Mouse (Mus musculus) right cerebral cortex, adult 2 months (tissue): ENCODE measurements at regions not wholly inside any gene's neighbourhood (a gene's known extent, or its start where the extent isn't known, plus 50 kb on each side); places are given as distances from the start of the nearest gene placed in this dataset.

Source experiments
- DNase-seq, 2 experiments: peaks; one replicate each; pipeline ENCODE4 v3.0.0; 2021 to 2022; ENCODE audit warnings: low spot score in 2 of 2

DNA sequence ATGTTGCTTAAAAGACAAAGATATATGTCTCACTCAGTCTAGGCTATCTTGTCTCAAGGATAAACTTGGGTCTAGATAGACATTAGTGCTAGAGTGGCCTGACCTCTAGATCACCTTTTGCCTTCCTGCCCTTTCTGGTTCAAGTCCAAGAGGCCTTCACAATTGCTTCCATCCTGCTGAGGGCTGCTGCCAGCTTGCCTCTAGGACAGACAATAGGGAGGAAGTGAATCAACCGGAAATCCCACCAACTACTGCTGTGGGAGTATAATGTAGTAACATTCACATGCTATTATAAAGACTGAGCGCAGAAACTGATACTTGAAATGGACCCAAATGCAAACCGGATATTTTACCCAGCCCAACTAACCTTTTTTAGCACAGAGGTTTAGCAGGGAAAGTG is 239.4 kb upstream of the Epha4 start:
- no peak for DNase-seq

- no peak for DNase-seq
Measured at GRCm38 (mm10) chr1:77748483-77749465, 233.9 kb upstream of the Epha4 start.

GRCm38 (mm10) chr1:77732099-77732498 is 217.2 kb upstream of the Epha4 start:
- no peak for DNase-seq

DNA sequence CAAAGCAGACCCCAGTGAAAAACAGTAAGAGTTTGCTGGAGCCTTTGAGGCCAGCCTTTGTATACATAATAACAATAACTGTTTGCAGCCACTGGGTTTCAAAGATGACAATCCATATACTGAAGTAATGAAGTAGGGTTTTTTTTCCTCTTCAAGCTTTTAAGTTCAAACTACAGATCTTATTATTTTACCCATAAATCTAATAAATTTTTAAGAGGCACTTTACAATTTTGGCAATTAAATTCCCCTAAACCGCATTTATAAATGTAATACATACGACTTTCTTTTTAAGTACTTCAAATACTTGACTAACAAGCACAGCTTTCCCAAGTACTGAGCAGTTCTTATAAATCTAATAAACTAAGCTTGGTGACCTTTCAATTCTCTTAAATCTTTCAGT is 212.7 kb upstream of the Epha4 start:
- DNase-seq: no peak

DNA sequence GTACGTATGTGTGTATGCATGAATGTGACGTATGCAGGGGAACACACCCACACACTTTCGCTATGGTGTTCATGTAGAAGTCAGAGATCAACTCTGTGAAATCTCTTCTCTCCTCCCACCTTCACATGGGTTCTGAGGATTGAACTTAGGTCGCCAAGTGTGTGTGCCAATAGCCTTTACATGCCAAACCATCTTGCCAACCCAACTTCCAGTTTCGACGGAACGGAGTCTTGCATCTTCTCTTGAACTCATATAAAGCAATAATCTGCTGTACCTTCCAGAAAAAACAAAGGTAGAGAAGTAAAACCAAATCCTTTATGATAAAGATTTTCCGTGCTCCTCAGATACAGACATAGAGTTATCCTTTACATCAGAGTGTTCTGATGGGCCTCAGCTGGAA is 208.4 kb upstream of the Epha4 start:
- DNase-seq: no peak

GRCm38 (mm10) chr1:77720859-77721258 is 206.0 kb upstream of the Epha4 start:
- no peak for DNase-seq

DNA sequence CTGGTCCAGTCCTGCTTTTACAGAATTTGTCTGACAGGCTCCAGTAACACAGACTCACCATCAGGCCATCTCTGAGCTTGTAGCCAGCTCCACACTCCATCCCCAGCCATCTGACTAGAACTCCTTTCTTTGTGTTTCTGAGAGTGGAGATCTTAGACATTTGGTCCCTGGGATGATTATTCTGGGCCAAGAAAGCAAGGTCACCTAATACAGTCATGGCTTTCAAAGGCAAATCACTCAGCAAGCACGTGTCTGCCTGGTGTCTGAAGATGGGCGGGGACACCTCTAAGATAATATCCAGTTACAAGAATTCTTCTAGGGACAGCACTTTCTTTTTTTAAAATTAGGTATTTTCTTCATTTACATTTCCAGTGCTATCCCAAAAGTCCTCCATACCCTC is 198.1 kb upstream of the Epha4 start:
- DNase-seq: no peak

GRCm38 (mm10) chr1:77708202-77709020 is 193.5 kb upstream of the Epha4 start:
- DNase-seq: no peak

DNA sequence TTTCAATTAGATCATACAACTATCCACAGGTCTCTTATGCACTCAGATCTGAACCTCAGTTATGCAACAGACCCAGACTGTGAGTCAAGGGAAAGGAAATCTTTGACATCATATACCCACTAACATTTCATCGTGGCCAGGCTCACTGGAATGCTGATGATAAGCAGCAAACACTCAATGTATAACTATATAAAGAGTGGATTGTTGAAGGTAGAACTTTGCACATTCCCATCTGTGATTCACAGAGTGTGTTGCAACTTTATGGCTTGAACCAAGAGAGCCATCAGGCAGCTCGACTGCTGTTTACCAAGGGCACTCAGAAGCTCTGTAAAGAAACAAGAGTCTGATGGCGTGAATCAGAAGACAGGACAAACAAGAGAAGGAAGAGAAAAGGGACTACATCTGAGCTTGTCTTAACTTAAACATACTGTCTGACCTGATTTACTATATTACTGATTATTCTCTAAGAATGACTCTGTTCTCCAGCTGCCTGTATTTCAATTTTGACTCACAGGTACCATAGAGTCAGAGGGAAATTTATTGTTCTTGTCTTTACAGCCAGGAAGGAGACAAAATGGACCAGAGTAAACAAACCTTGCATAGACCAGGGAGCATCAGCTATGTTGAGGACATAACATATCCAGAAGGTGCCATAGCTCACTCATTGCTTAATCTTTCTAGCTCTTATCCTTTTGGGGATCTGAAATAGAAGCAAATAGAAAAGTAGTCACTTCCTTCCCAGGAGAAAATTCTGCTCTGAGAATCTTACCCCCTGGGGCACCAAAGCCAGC is 180.5 kb upstream of the Epha4 start:
- no peak for DNase-seq

GRCm38 (mm10) chr1:77663345-77663744 is 148.5 kb upstream of the Epha4 start:
- DNase-seq: peak; percentile 7 to 24

DNA sequence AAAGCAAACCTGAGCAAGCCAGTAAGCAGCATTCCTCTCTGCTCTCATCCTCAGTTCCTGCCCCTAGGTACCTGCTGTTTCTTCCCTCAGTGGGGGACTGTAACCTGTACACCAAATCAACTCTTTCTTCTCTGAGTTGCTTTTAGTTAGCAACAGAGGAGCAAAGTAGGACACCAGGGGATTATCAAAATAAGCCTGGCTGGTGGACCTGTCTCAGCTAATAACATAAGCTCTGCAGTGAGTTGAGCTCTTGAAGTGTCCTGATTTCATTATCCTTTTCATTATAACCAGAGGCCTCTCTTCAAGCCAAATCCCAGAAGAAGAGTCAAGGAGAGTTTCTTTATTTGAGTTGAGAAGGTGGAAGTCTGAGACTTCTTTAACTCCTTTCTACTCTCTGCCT is 145.5 kb upstream of the Epha4 start:
- no peak for DNase-seq

GRCm38 (mm10) chr1:77637025-77637424 is 122.1 kb upstream of the Epha4 start:
- no peak for DNase-seq

DNA sequence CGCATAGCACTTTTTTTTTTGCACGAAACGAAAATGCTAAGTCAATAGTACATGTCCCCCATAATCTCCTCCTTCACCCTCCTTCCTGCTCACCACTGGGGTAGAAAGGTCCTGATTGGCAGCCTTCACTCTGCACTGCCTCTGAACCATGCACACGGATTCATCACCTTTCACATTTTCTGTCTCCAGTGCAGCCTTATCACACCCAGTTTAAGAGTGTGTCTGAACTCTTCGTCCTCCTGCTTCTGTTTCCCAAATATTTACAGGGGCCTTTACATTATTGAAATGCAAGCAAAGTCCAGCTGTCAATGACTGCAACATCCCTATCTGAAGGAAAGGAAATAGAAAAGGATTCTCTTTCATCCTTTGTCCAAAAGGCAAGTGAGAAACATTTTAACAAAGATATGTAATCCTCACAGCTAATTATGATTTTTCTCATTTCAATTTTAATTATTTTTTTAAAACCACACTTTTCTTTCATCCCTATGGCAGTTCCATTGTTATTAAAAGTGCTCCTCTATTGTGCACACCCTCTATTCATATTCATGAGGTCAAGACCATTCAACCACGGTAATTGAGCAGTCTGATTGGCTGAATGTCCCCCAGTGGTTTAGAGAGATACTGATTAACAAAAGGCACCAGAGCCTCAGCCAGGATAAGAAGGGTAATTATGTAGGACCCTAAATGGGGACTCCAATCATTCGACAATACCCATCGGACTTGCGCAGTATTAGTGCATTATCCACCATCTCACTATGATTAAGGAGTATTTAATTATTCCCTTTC is 114.8 kb upstream of the Epha4 start:
- no peak for DNase-seq

- DNase-seq: no peak
Measured at GRCm38 (mm10) chr1:77628861-77629260, 114.0 kb upstream of the Epha4 start.

GRCm38 (mm10) chr1:77617490-77617889 is 102.6 kb upstream of the Epha4 start:
- no peak for DNase-seq

GRCm38 (mm10) chr1:77600509-77600908 is 85.6 kb upstream of the Epha4 start:
- DNase-seq: no peak

DNA sequence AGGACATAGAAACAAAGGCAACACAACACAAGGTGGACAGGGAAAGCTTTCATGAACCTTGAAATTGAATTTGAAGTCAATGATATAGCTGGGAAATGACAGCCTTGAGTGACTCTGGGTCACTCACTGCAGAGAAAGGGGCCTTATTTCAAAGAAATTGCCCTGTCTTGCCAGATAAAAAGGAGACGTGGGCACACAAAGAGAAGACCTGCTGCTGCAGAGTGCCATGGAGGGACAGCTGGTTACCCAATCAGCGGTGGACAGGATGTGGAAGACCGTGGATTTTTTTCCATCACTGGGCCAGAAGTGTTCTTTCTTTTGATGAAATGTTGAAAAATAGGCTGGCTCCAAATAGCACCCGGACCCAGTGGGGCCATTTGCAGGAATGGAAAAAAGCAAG is 77.8 kb upstream of the Epha4 start:
- DNase-seq: no peak

DNA sequence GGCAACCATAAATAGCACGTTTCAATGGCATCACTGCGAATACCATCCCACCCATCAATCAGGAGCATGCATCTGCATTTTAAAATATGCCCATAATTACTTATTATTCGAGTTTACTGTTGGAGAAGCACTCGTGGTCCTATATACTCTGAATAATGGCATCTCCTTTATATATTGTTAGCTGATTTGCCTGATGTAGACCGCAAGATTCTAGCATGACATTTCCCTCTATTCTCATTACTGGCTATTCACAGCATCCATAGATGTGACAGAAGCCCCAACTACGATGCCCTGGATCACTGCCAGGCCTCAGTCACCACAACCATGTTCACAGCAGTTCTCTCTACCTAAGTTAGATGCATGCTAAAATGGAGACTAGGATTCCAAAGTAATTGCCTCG is 77.4 kb upstream of the Epha4 start:
- DNase-seq: no peak

GRCm38 (mm10) chr1:77589423-77589822 is 74.5 kb upstream of the Epha4 start:
- no peak for DNase-seq

DNA sequence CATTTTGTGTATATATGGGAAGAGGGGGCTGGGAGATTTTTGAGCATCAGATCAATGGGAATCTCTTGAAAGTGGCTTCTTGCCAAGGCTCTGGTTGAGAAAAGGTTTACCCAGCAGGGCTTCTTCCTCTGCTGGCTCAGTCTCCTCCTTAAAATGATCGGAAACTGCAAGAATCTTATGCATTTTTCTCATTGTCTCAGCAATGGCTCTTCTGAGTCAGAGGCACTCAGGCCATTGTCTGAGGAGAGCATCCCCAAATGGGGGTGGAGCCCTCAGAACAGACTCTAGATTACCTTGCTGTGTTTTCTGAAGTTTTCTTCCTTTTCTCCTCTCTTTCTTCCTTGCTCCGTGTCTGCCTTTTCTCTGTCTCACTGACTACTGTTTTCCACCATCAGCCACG is 70.6 kb upstream of the Epha4 start:
- no peak for DNase-seq

DNA sequence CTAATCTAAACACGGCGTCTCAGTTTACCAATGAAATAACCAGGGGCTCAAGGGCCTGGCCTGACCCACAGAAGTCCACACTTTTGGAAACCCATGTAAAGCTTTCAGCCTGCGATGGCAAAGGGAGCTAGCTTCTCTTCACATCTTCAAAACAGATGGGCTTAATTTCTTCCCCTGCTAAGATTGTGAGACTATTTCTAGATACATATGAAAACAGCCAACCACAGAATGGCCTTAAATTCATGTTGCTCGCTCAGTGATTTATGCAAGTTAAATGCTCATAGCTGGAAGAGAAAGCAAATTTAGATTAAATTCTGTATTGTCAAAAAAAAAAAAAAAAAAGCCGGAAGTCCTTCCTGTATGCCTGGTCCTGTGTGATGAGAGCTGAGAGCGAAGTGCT is 53.2 kb upstream of the Epha4 start:
- no peak for DNase-seq
